ENCODE assay signal across 14 mouse cellular contexts in the genomic region with DNA sequence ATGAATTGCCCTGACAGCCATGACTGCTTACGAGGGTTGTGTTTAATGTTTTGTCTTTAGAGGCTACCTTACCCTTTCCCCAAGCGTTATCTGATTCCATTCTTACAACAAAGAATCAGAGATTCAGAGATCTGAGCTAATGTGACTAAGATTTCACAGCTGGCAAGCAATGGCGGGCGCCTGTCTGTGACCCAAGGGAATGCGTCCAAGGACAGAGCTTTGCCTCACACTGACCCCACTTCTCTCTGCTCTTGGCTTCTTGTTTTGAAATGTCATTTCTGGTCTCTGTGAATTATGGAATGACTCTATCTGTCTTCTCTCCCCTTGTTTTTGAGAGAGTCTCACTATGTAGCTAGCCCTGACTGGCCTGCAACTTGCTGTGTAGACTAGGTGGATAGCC. TPM values are rescaled to one million over a fixed set of nuclear protein-coding genes. Genes with fewer than 3 reads are reported as not detected.
DNase-seq lines count a peak whose midpoint lies in the region; ATAC-seq lines count a peak whose summit lies in the region.
"Had no signal": no experiment of that assay in that cellular context is flagged by ENCODE, and none has a peak within 500 bp of the region (broad histone marks: within the 10 kb centered on the region; RNA-seq: fewer than 3 reads in every experiment).

No protein-coding gene starts in this region.

- no peak overlapping the region for H3K9ac ChIP-seq in hindbrain, embryonic 13.5 days
- H3K9ac ChIP-seq in hindbrain, embryonic 16.5 days (ENCODE audit: low read depth, low read length): no peak overlapping the region
- H3K9ac ChIP-seq: hindbrain, embryonic 15.5 days; liver, embryonic 12.5 days; midbrain, embryonic 15.5 days; neural tube, embryonic 13.5 days had no signal

- H3K27me3 ChIP-seq in hindbrain, embryonic 13.5 days: no peaks in the 10 kb centered on the region
- H3K27me3 ChIP-seq in hindbrain, embryonic 16.5 days (replicated peaks; ENCODE audit: control insufficient read depth, insufficient read depth, low read length): no peaks in the 10 kb centered on the region
- no peaks in the 10 kb centered on the region for H3K27me3 ChIP-seq in megakaryocyte, embryonic 14.5 days (replicated peaks)
- H3K27me3 ChIP-seq in limb, embryonic 10.5 days (ENCODE audit: low read depth, poor library complexity, severe bottlenecking): no peaks in the 10 kb centered on the region
- H3K27me3 ChIP-seq: hindbrain, embryonic 15.5 days; liver, embryonic 12.5 days; midbrain, embryonic 15.5 days; neural tube, embryonic 13.5 days had no signal

- H3K4me1 ChIP-seq in hindbrain, embryonic 13.5 days (replicated peaks): peaks cover 19% of the 10 kb centered on the region
- peaks cover 4% of the 10 kb centered on the region for H3K4me1 ChIP-seq in hindbrain, embryonic 16.5 days (ENCODE audit: control insufficient read depth, insufficient read depth, low read depth, low read length)
- H3K4me1 ChIP-seq in megakaryocyte, embryonic 14.5 days: peaks cover 80% of the 10 kb centered on the region
- H3K4me1 ChIP-seq in limb, embryonic 10.5 days: peaks cover 17% of the 10 kb centered on the region
- H3K4me1 ChIP-seq: midbrain, embryonic 15.5 days had no signal

- no peak overlapping the region for H3K4me3 ChIP-seq in hindbrain, embryonic 13.5 days
- no peak overlapping the region for H3K4me3 ChIP-seq in hindbrain, embryonic 16.5 days (ENCODE audit: low read length)
- H3K4me3 ChIP-seq in megakaryocyte, embryonic 14.5 days (replicated peaks): peak overlapping the region; percentile 42
- H3K4me3 ChIP-seq in limb, embryonic 10.5 days: no peak overlapping the region
- H3K4me3 ChIP-seq: hindbrain, embryonic 15.5 days; liver, embryonic 12.5 days; midbrain, embryonic 15.5 days; neural tube, embryonic 13.5 days had no signal

- H3K27ac ChIP-seq in hindbrain, embryonic 13.5 days: peak overlapping the region; percentile 40; the same call in 1 of the 2 replicates
- no peak overlapping the region for H3K27ac ChIP-seq in hindbrain, embryonic 16.5 days (ENCODE audit: low read depth, low read length)
- no peak overlapping the region for H3K27ac ChIP-seq in limb, embryonic 10.5 days
- H3K27ac ChIP-seq: hindbrain, embryonic 15.5 days; liver, embryonic 12.5 days; midbrain, embryonic 15.5 days had no signal

- no peaks in the 10 kb centered on the region for H3K9me3 ChIP-seq in hindbrain, embryonic 13.5 days
- H3K9me3 ChIP-seq in hindbrain, embryonic 16.5 days (ENCODE audit: control insufficient read depth, low read length): no peaks in the 10 kb centered on the region
- no peaks in the 10 kb centered on the region for H3K9me3 ChIP-seq in megakaryocyte, embryonic 14.5 days
- no peaks in the 10 kb centered on the region for H3K9me3 ChIP-seq in limb, embryonic 10.5 days (replicated peaks)
- H3K9me3 ChIP-seq: hindbrain, embryonic 15.5 days; liver, embryonic 12.5 days; midbrain, embryonic 15.5 days; neural tube, embryonic 13.5 days had no signal

- 68% methylated on average over 5 of the region's 5 CpGs for WGBS in hindbrain, embryonic 13.5 days
- WGBS in hindbrain, embryonic 16.5 days: 82% methylated on average over 5 of the region's 5 CpGs
- WGBS in limb, embryonic 10.5 days: 84% methylated on average over 5 of the region's 5 CpGs

- no peak for ATAC-seq in hindbrain, embryonic 13.5 days (ENCODE audit: low FRiP score)
- ATAC-seq in hindbrain, embryonic 16.5 days: no peak
- no peak for ATAC-seq in megakaryocyte, adult 5-6 weeks (ENCODE audit: poor library complexity, severe bottlenecking)
- no peak for ATAC-seq in granulocyte monocyte progenitor cell, adult 5-6 weeks (replicated peaks; ENCODE audit: poor library complexity, severe bottlenecking)
- ATAC-seq: liver, embryonic 12.5 days; midbrain, embryonic 15.5 days had no signal

- H3K36me3 ChIP-seq in hindbrain, embryonic 13.5 days: no peaks in the 10 kb centered on the region
- no peaks in the 10 kb centered on the region for H3K36me3 ChIP-seq in hindbrain, embryonic 16.5 days (ENCODE audit: control insufficient read depth, insufficient read depth, low read length)
- H3K36me3 ChIP-seq in megakaryocyte, embryonic 14.5 days (replicated peaks; ENCODE audit: low read length): peaks cover 56% of the 10 kb centered on the region
- no peaks in the 10 kb centered on the region for H3K36me3 ChIP-seq in limb, embryonic 10.5 days
- H3K36me3 ChIP-seq: hindbrain, embryonic 15.5 days; liver, embryonic 12.5 days; midbrain, embryonic 15.5 days; neural tube, embryonic 13.5 days had no signal

- no peak overlapping the region for H3K4me2 ChIP-seq in hindbrain, embryonic 13.5 days
- no peak overlapping the region for H3K4me2 ChIP-seq in hindbrain, embryonic 16.5 days (ENCODE audit: low read length)
- H3K4me2 ChIP-seq: hindbrain, embryonic 15.5 days; liver, embryonic 12.5 days; midbrain, embryonic 15.5 days; neural tube, embryonic 13.5 days had no signal

- DNase-seq in adrenal gland, postnatal 36 days: peak; percentile 71 to 76
- DNase-seq in limb, embryonic 10.5 days (ENCODE audit: low spot score): no peak
- DNase-seq: heart, postnatal 10 days; right cerebral cortex, postnatal 25 days; thymus, postnatal 4 days had no signal

RNA-seq across cellular contexts. Expression of gene Cnst, which starts 17.8 kb away (rescaled TPM):
- polyA plus RNA-seq in hindbrain, embryonic 13.5 days (2015; fragmentation: Nextera tagmentation; extraction: Ambion mirVana): 27.7 and 30.9 TPM in 2 replicates
- 25.1 and 30.0 TPM in 2 replicates for polyA plus RNA-seq in hindbrain, embryonic 16.5 days (2015; fragmentation: Nextera tagmentation; extraction: Ambion mirVana)
- polyA plus RNA-seq in megakaryocyte, embryonic 14.5 days (2012; ENCODE audit: insufficient read depth, low replicate concordance): 4.7 and 7.3 TPM in 2 replicates
- 13.5 and 14.7 TPM in 2 replicates for total RNA-seq in megakaryocyte, adult 5-6 weeks (2015)
- total RNA-seq in megakaryocyte, adult 5-6 weeks (2017): 22.6 and 23.8 TPM in 2 replicates
- 10 to 100 TPM; 21.1 to 43.6 TPM for total RNA-seq in adrenal gland, postnatal 36 days (2021)
- 15.8 and 17.5 TPM in 2 replicates for total RNA-seq in granulocyte monocyte progenitor cell, adult 5-6 weeks (2014; fragmentation: Nextera tagmentation)
- 18.4 and 19.1 TPM in 2 replicates for total RNA-seq in granulocyte monocyte progenitor cell, adult 5-6 weeks (2017)
- 13.7 and 17.0 TPM in 2 replicates for polyA plus RNA-seq in limb, embryonic 10.5 days (2016; fragmentation: Nextera tagmentation; extraction: Ambion mirVana)

RNA-seq across cellular contexts. Expression of gene Tfb2m, which starts 17.9 kb away (rescaled TPM):
- polyA plus RNA-seq in hindbrain, embryonic 13.5 days (2015; fragmentation: Nextera tagmentation; extraction: Ambion mirVana): 35.2 and 39.0 TPM in 2 replicates
- 28.2 and 31.5 TPM in 2 replicates for polyA plus RNA-seq in hindbrain, embryonic 16.5 days (2015; fragmentation: Nextera tagmentation; extraction: Ambion mirVana)
- 5.7 and 6.8 TPM in 2 replicates for polyA plus RNA-seq in megakaryocyte, embryonic 14.5 days (2012; ENCODE audit: insufficient read depth, low replicate concordance)
- 19.9 and 25.2 TPM in 2 replicates for total RNA-seq in megakaryocyte, adult 5-6 weeks (2015)
- total RNA-seq in megakaryocyte, adult 5-6 weeks (2017): 19.6 and 33.1 TPM in 2 replicates
- total RNA-seq in adrenal gland, postnatal 36 days (2021): 10 to 100 TPM; 49.4 to 55.0 TPM
- total RNA-seq in granulocyte monocyte progenitor cell, adult 5-6 weeks (2014; fragmentation: Nextera tagmentation): 34.0 and 37.0 TPM in 2 replicates
- 30.3 and 40.0 TPM in 2 replicates for total RNA-seq in granulocyte monocyte progenitor cell, adult 5-6 weeks (2017)
- 24.5 and 25.5 TPM in 2 replicates for polyA plus RNA-seq in limb, embryonic 10.5 days (2016; fragmentation: Nextera tagmentation; extraction: Ambion mirVana)

RNA-seq across cellular contexts. Expression of gene Smyd3, which starts 46.1 kb away (rescaled TPM):
- 19.6 and 20.7 TPM in 2 replicates for polyA plus RNA-seq in hindbrain, embryonic 13.5 days (2015; fragmentation: Nextera tagmentation; extraction: Ambion mirVana)
- 28.3 and 28.5 TPM in 2 replicates for polyA plus RNA-seq in hindbrain, embryonic 16.5 days (2015; fragmentation: Nextera tagmentation; extraction: Ambion mirVana)
- polyA plus RNA-seq in megakaryocyte, embryonic 14.5 days (2012; ENCODE audit: insufficient read depth, low replicate concordance): 2.4 TPM in 1 of 2 replicates, not detected in the other
- total RNA-seq in megakaryocyte, adult 5-6 weeks (2015): 7.9 and 13.7 TPM in 2 replicates
- total RNA-seq in megakaryocyte, adult 5-6 weeks (2017): 11.4 and 14.8 TPM in 2 replicates
- total RNA-seq in adrenal gland, postnatal 36 days (2021): 1 to 10 TPM; 5.1 to 7.7 TPM
- 34.9 and 35.7 TPM in 2 replicates for total RNA-seq in granulocyte monocyte progenitor cell, adult 5-6 weeks (2014; fragmentation: Nextera tagmentation)
- total RNA-seq in granulocyte monocyte progenitor cell, adult 5-6 weeks (2017): 29.7 and 30.2 TPM in 2 replicates
- 21.1 and 22.3 TPM in 2 replicates for polyA plus RNA-seq in limb, embryonic 10.5 days (2016; fragmentation: Nextera tagmentation; extraction: Ambion mirVana)
